7 mouse cellular contexts compared by ENCODE assay signal in the genomic region with DNA sequence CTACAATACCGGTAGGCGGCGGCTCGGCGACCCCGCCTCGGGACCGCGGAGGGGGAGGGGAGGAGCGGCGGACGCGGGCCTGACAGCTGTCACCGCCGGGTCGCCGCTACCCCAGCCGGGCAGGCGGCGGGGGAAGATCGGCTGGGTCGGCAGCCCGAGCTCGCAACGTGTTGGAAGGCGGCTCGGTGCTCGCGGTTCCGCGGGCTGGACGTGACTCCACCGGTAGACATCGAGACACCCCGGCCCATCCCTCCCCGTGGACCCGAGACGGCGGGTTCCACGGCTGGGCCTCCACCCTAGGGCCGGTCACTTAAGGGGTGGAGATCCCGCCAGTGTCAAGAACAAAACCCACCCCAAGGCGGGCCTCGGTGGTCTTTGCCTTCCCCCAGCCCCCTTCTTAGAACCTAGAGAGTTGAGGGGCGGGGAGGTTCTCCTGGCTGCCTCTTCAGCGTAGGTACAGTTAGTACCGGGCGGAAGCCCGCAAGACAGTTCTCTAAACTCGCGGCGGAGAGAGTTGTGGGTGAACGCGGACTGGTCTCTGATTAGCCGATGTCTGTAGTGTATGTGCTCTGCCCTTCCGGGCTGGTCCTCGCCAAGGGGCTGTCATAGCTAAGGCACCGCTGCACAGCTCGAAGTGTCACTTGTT. TPM values are rescaled to one million over a fixed set of nuclear protein-coding genes. Genes with fewer than 3 reads are reported as not detected.
DNase-seq lines count a peak whose midpoint lies in the region; ATAC-seq and TF ChIP-seq lines count a peak whose summit lies in the region.

No protein-coding gene starts in this region.

- DNase-seq in B cell, adult 2 months, result peak; percentile 44 to 49
- peak; percentile 35 for DNase-seq in embryonic facial prominence, embryonic 10.5 days (ENCODE audit: low spot score)
- peak; percentile 26 for DNase-seq in liver, adult 2 months (ENCODE audit: extremely low read depth, low read depth, low spot score)
- DNase-seq in Muller cell, postnatal 12 days (ENCODE audit: inconsistent ontology term), result no peak

- peaks cover 22% of the 10 kb centered on the region for H3K36me3 ChIP-seq in embryonic facial prominence, embryonic 10.5 days (replicated peaks)
- H3K36me3 ChIP-seq in hindbrain, embryonic 12.5 days, result peaks cover 8% of the 10 kb centered on the region
- peaks cover 8% of the 10 kb centered on the region; the same call in 1 of the 2 replicates for H3K36me3 ChIP-seq in liver, adult 2 months (ENCODE audit: control insufficient read depth, insufficient read depth, low read length)
- no peaks in the 10 kb centered on the region for H3K36me3 ChIP-seq in midbrain, embryonic 15.5 days (replicated peaks)

- H3K27ac ChIP-seq in embryonic facial prominence, embryonic 10.5 days (replicated peaks), result peak overlapping the region; percentile 88
- H3K27ac ChIP-seq in hindbrain, embryonic 12.5 days, result peak overlapping the region; percentile 87
- H3K27ac ChIP-seq in liver, adult 2 months (replicated peaks; ENCODE audit: insufficient read depth, low read depth, low read length), result peak overlapping the region; percentile 75
- peak overlapping the region; percentile 90 for H3K27ac ChIP-seq in midbrain, embryonic 15.5 days

- peak overlapping the region; percentile 91 for H3K9ac ChIP-seq in hindbrain, embryonic 12.5 days
- H3K9ac ChIP-seq in liver, adult 2 months (ENCODE audit: low read depth, low read length), result peak overlapping the region; percentile 93
- H3K9ac ChIP-seq in midbrain, embryonic 15.5 days, result peak overlapping the region; percentile 86

- peaks cover 26% of the 10 kb centered on the region for H3K4me1 ChIP-seq in embryonic facial prominence, embryonic 10.5 days
- peaks cover 14% of the 10 kb centered on the region for H3K4me1 ChIP-seq in hindbrain, embryonic 12.5 days
- peaks cover 3% of the 10 kb centered on the region for H3K4me1 ChIP-seq in liver, adult 2 months (ENCODE audit: control insufficient read depth, insufficient read depth, low read length)
- peaks cover 16% of the 10 kb centered on the region for H3K4me1 ChIP-seq in midbrain, embryonic 15.5 days

- under 1% methylated on average over 59 of the region's 59 CpGs for WGBS in embryonic facial prominence, embryonic 10.5 days
- WGBS in hindbrain, embryonic 12.5 days, result under 1% methylated on average over 57 of the region's 59 CpGs
- WGBS in liver, adult 2 months, result 1% methylated on average over 59 of the region's 59 CpGs
- WGBS in midbrain, embryonic 15.5 days, result under 1% methylated on average over 49 of the region's 59 CpGs

- H3K4me2 ChIP-seq in hindbrain, embryonic 12.5 days (replicated peaks), result peak overlapping the region; percentile 93
- H3K4me2 ChIP-seq in midbrain, embryonic 15.5 days, result peak overlapping the region; percentile 82

- TF ChIP-seq POLR2A in liver, adult 2 months (IDR thresholded peaks at IDR 0.05; ENCODE audit: extremely low read depth, insufficient read depth, low read length), result no peak

- peaks cover 10% of the 10 kb centered on the region; the same call in 1 of the 2 replicates for H3K79me2 ChIP-seq in liver, adult 2 months (ENCODE audit: control insufficient read depth, insufficient read depth, low read length)

- no peaks in the 10 kb centered on the region for H3K9me3 ChIP-seq in embryonic facial prominence, embryonic 10.5 days
- no peaks in the 10 kb centered on the region for H3K9me3 ChIP-seq in hindbrain, embryonic 12.5 days (replicated peaks)
- no peaks in the 10 kb centered on the region for H3K9me3 ChIP-seq in midbrain, embryonic 15.5 days

- H3K4me3 ChIP-seq in embryonic facial prominence, embryonic 10.5 days, result peak overlapping the region; percentile 71
- H3K4me3 ChIP-seq in hindbrain, embryonic 12.5 days, result peak overlapping the region; percentile 94
- H3K4me3 ChIP-seq in liver, adult 2 months (ENCODE audit: insufficient read depth, low read depth, low read length), result peak overlapping the region; percentile 99
- peak overlapping the region; percentile 95 for H3K4me3 ChIP-seq in midbrain, embryonic 15.5 days

- H3K27me3 ChIP-seq in embryonic facial prominence, embryonic 10.5 days (replicated peaks; ENCODE audit: low read depth, poor library complexity, severe bottlenecking), result no peaks in the 10 kb centered on the region
- no peaks in the 10 kb centered on the region for H3K27me3 ChIP-seq in hindbrain, embryonic 12.5 days
- no peaks in the 10 kb centered on the region for H3K27me3 ChIP-seq in liver, adult 2 months (ENCODE audit: control insufficient read depth, insufficient read depth, low read length)
- no peaks in the 10 kb centered on the region for H3K27me3 ChIP-seq in midbrain, embryonic 15.5 days (replicated peaks)

- peak; percentile 53 for ATAC-seq in CD4-positive, CD25-positive, alpha-beta regulatory T cell, adult 4 months
- peak; percentile 87 for ATAC-seq in hindbrain, embryonic 12.5 days (ENCODE audit: low FRiP score)
- peak; percentile 80 for ATAC-seq in midbrain, embryonic 15.5 days (replicated peaks)

- TF ChIP-seq CTCF in liver, adult 2 months (IDR thresholded peaks at IDR 0.05; ENCODE audit: low read depth, low read length), result no peak

RNA-seq across cellular contexts. Expression of a gene that starts 3.5 kb away (rescaled TPM):
- polyA plus RNA-seq in CD4-positive, CD25-positive, alpha-beta regulatory T cell, adult 4 months (2017; shearing (Covaris generic)), result 10 to 100 TPM; 22.7 to 24.9 TPM
- 24.5 and 26.6 TPM in 2 replicates for polyA plus RNA-seq in embryonic facial prominence, embryonic 10.5 days (2016; fragmentation: Nextera tagmentation; extraction: Ambion mirVana)
- 49.0 and 50.1 TPM in 2 replicates for polyA plus RNA-seq in hindbrain, embryonic 12.5 days (2016; fragmentation: Nextera tagmentation; extraction: Ambion mirVana)
- 10.0 and 12.2 TPM in 2 replicates for total RNA-seq in liver, adult 2 months (2014; rRNA removed)
- polyA plus RNA-seq in liver, adult 2 months (2012; rRNA removed), result 4.4 and 5.6 TPM in 2 replicates
- polyA plus RNA-seq in midbrain, embryonic 15.5 days (2015; fragmentation: Nextera tagmentation; extraction: Ambion mirVana), result 40.5 and 45.8 TPM in 2 replicates

RNA-seq across cellular contexts. Expression of a gene that starts 9.0 kb away (rescaled TPM):
- polyA plus RNA-seq in CD4-positive, CD25-positive, alpha-beta regulatory T cell, adult 4 months (2017; shearing (Covaris generic)), result 1 to 10 TPM; 2.1 to 2.9 TPM
- 3.4 and 5.2 TPM in 2 replicates for polyA plus RNA-seq in embryonic facial prominence, embryonic 10.5 days (2016; fragmentation: Nextera tagmentation; extraction: Ambion mirVana)
- polyA plus RNA-seq in hindbrain, embryonic 12.5 days (2016; fragmentation: Nextera tagmentation; extraction: Ambion mirVana), result 6.1 and 7.6 TPM in 2 replicates
- 0.18 and 0.34 TPM in 2 replicates for total RNA-seq in liver, adult 2 months (2014; rRNA removed)
- not detected in 2 replicates for polyA plus RNA-seq in liver, adult 2 months (2012; rRNA removed)
- polyA plus RNA-seq in midbrain, embryonic 15.5 days (2015; fragmentation: Nextera tagmentation; extraction: Ambion mirVana), result 1.4 and 1.6 TPM in 2 replicates
